Mouse (Mus musculus): ENCODE measurements at regions not wholly inside any gene's neighbourhood (a gene's known extent, or its start where the extent isn't known, plus 50 kb on each side); places are given as distances from the start of the nearest gene placed in this dataset.

DNA sequence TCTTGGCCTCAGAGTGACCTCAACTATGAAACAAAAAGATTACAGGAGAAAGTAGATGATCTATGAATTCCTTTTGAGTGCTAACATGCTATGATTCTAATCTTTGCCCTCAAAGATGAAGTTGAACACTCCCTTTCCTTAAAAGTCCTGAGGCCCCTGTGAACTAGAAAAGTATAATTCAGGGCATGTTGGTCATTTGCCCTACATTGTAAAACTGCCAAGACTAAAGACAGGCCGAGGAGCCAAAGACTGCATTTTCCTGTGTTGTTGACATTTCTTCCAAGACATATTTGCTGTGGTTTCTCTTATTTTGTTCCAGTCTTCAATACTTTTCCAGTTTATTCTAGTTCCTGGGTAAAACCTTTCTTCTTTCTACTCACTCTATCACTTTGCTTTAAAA, 159.9 kb upstream of the Nt5c1b start:
- no peaks in the 10 kb centered on the region for H3K27me3 ChIP-seq (replicated peaks; ENCODE audit: control insufficient read depth, insufficient read depth, low read length)
- no peaks in the 10 kb centered on the region for H3K4me1 ChIP-seq (ENCODE audit: control insufficient read depth, insufficient read depth, low read length)
- 20% methylated on average over 1 of the region's 1 CpGs for WGBS
- no peak for TF ChIP-seq POLR2A (IDR thresholded peaks at IDR 0.05; ENCODE audit: low read depth, low read length)
- TF ChIP-seq CTCF (conservative IDR thresholded peaks at IDR 0.05; ENCODE audit: insufficient read depth, insufficient read length, low read depth, low read length) = no peak
- no peak overlapping the region for H3K27ac ChIP-seq (ENCODE audit: insufficient read depth, low read depth, low read length)
- H3K36me3 ChIP-seq (ENCODE audit: control insufficient read depth, insufficient read depth, low read length) = no peaks in the 10 kb centered on the region
- no peak overlapping the region for H3K4me3 ChIP-seq (ENCODE audit: insufficient read depth, low read depth, low read length)
- DNase-seq = peak; percentile 6

DNA sequence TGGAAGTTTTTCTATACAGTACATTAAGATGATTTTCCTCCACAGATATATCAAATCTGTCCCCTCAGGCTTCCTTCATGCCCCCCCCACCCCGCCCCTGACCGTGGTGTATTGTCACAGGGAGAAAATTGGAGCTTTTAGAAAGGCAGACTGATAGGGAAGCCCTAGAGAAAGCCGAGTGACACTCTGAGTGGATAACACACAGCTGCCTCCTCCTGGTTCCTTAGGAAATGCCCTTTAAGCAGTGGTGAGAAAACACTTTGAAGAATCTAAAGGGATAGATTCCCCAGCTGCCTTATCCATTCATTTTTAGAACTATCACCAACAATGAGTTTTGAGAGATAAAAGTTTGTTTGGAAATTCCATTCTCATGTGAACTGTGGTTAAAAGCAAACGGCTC, 147.0 kb upstream of the Nt5c1b start:
- TF ChIP-seq POLR2A (IDR thresholded peaks at IDR 0.05; ENCODE audit: low read depth, low read length) (no peak), CTCF (conservative IDR thresholded peaks at IDR 0.05; ENCODE audit: insufficient read depth, insufficient read length, low read depth, low read length) (no peak)
- no peak overlapping the region for H3K27ac ChIP-seq (ENCODE audit: insufficient read depth, low read depth, low read length)
- no peaks in the 10 kb centered on the region for H3K27me3 ChIP-seq (replicated peaks; ENCODE audit: control insufficient read depth, insufficient read depth, low read length)
- H3K4me3 ChIP-seq (ENCODE audit: insufficient read depth, low read depth, low read length) = no peak overlapping the region
- WGBS = 11% methylated on average over 4 of the region's 4 CpGs
- H3K4me1 ChIP-seq (ENCODE audit: control insufficient read depth, insufficient read depth, low read length) = no peaks in the 10 kb centered on the region
- no peaks in the 10 kb centered on the region for H3K36me3 ChIP-seq (ENCODE audit: control insufficient read depth, insufficient read depth, low read length)
- DNase-seq = peak; percentile 12

DNA sequence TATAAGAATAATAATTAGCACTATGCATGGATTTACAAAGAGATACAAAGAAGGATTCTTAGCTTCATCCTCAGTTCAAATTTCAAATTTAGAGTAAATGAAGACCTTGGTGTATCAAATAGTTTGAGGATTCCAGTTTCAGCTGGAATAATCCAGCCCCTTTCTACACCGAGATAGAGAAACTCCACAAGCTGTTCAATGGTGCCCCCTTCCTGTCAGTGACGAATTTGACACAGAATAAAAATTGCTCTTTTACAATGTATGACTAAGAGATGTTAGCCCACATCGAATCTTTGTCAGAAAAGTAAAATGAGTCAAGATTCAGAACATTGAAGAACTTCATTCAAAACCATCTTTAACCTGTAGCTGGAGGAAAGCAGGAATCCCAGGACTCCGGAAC, 145.9 kb upstream of the Nt5c1b start:
- H3K27ac ChIP-seq (ENCODE audit: insufficient read depth, low read depth, low read length) = no peak overlapping the region
- no peaks in the 10 kb centered on the region for H3K4me1 ChIP-seq (ENCODE audit: control insufficient read depth, insufficient read depth, low read length)
- no peaks in the 10 kb centered on the region for H3K27me3 ChIP-seq (replicated peaks; ENCODE audit: control insufficient read depth, insufficient read depth, low read length)
- no peak overlapping the region for H3K4me3 ChIP-seq (ENCODE audit: insufficient read depth, low read depth, low read length)
- peak; percentile 46 for DNase-seq
- TF ChIP-seq CTCF (conservative IDR thresholded peaks at IDR 0.05; ENCODE audit: insufficient read depth, insufficient read length, low read depth, low read length) (no peak), POLR2A (IDR thresholded peaks at IDR 0.05; ENCODE audit: low read depth, low read length) (no peak)
- WGBS = 23% methylated on average over 4 of the region's 4 CpGs
- H3K36me3 ChIP-seq (ENCODE audit: control insufficient read depth, insufficient read depth, low read length) = no peaks in the 10 kb centered on the region

DNA sequence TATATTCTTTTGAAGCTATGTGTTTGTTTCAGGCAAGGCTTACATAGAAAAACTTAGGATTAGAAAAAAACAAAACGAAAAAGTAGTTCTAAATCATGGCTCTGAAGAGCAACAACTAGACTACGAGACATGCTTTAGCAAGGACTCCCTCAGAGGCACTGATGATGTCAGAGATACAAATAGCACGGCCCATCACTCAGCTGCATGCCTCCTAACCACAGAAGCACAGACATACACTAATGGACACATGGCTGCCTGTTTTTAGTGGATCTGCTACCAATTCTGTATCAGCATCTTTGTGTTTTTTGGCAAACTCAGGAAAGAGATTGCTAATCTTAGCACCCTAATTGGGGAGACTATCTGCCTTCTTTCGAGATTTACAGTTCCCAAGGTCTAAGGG, 138.6 kb upstream of the Nt5c1b start:
- DNase-seq = no peak
- TF ChIP-seq CTCF (conservative IDR thresholded peaks at IDR 0.05; ENCODE audit: insufficient read depth, insufficient read length, low read depth, low read length) (no peak), POLR2A (IDR thresholded peaks at IDR 0.05; ENCODE audit: low read depth, low read length) (no peak)
- no peaks in the 10 kb centered on the region for H3K4me1 ChIP-seq (ENCODE audit: control insufficient read depth, insufficient read depth, low read length)
- no peaks in the 10 kb centered on the region for H3K27me3 ChIP-seq (replicated peaks; ENCODE audit: control insufficient read depth, insufficient read depth, low read length)
- 24% methylated on average over 4 of the region's 4 CpGs for whole genome bisulfite sequencing
- no peak overlapping the region for H3K4me3 ChIP-seq (ENCODE audit: insufficient read depth, low read depth, low read length)
- no peak overlapping the region for H3K27ac ChIP-seq (ENCODE audit: insufficient read depth, low read depth, low read length)
- no peaks in the 10 kb centered on the region for H3K36me3 ChIP-seq (ENCODE audit: control insufficient read depth, insufficient read depth, low read length)

DNA sequence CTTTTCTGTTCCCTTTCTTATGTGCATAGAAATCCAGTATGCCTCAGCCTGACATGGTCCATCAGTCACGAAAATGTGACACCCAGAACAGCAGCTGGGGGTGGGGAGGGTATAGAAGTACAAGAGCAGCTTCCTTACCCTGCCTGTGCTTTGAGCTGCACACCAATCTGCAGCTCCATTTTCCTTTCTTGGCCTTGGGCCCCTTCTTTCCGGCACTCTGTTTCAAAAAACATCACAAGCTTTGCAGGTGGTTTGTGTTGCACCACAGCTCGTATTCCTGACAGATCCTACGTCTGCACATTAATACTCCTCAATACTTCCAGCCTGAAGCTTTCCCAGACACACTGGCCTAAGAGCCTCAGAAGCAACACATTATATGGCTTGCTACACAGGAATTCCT, 138.1 kb upstream of the Nt5c1b start:
- H3K4me3 ChIP-seq (ENCODE audit: insufficient read depth, low read depth, low read length) = no peak overlapping the region
- H3K27me3 ChIP-seq (replicated peaks; ENCODE audit: control insufficient read depth, insufficient read depth, low read length) = no peaks in the 10 kb centered on the region
- H3K4me1 ChIP-seq (ENCODE audit: control insufficient read depth, insufficient read depth, low read length) = no peaks in the 10 kb centered on the region
- H3K27ac ChIP-seq (ENCODE audit: insufficient read depth, low read depth, low read length) = no peak overlapping the region
- TF ChIP-seq CTCF (conservative IDR thresholded peaks at IDR 0.05; ENCODE audit: insufficient read depth, insufficient read length, low read depth, low read length) = no peak
- no peak for TF ChIP-seq POLR2A (IDR thresholded peaks at IDR 0.05; ENCODE audit: low read depth, low read length)
- no peaks in the 10 kb centered on the region for H3K36me3 ChIP-seq (ENCODE audit: control insufficient read depth, insufficient read depth, low read length)
- 24% methylated on average over 4 of the region's 4 CpGs for WGBS
- DNase-seq = no peak

DNA sequence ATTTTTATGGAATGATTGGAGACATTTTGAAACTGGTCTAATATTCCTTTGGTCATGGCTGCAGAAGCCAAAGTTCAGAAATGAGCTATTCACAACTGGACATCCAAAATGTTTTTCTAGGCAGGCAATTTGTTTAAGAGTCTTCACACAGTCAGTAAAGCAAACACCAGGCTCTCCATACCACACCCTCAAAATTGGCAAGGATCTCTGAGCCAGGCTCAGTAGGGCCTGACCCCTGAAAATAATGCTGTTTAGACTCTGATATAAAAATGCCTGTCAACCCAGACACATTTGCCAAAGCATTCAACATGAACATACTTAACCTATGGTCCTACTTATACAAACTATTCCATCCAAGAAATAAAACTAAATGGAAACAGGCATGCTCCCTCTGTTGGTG, 121.7 kb upstream of the Nt5c1b start:
- DNase-seq = no peak
- H3K36me3 ChIP-seq (ENCODE audit: control insufficient read depth, insufficient read depth, low read length) = no peaks in the 10 kb centered on the region
- H3K27me3 ChIP-seq (replicated peaks; ENCODE audit: control insufficient read depth, insufficient read depth, low read length) = no peaks in the 10 kb centered on the region
- no peak overlapping the region for H3K4me3 ChIP-seq (ENCODE audit: insufficient read depth, low read depth, low read length)
- H3K4me1 ChIP-seq (ENCODE audit: control insufficient read depth, insufficient read depth, low read length) = no peaks in the 10 kb centered on the region
- TF ChIP-seq POLR2A (IDR thresholded peaks at IDR 0.05; ENCODE audit: low read depth, low read length) (no peak), CTCF (conservative IDR thresholded peaks at IDR 0.05; ENCODE audit: insufficient read depth, insufficient read length, low read depth, low read length) (no peak)
- H3K27ac ChIP-seq (ENCODE audit: insufficient read depth, low read depth, low read length) = no peak overlapping the region

DNA sequence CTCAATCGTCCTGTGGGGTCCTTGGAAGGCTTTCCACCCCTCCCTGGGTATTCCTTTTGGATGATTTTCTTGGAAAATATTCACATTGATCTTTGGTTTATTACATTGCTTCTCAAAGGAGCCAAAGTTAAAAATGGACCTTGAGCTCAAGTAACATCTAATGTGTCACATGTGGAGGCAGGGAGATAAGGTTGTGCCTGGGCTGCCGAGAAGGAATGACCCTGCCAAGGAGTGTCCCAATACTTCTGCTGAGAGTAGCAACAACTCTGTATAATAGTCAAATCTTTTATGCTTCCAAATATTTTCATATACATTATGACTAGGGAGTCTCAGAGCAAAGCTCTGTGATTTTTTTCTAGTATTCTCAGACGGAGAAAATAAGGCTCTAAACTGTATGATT, 113.4 kb upstream of the Nt5c1b start:
- WGBS = 52% methylated on average over 3 of the region's 3 CpGs
- H3K4me3 ChIP-seq (ENCODE audit: insufficient read depth, low read depth, low read length) = no peak overlapping the region
- no peaks in the 10 kb centered on the region for H3K4me1 ChIP-seq (ENCODE audit: control insufficient read depth, insufficient read depth, low read length)
- no peak for DNase-seq
- H3K27ac ChIP-seq (ENCODE audit: insufficient read depth, low read depth, low read length) = no peak overlapping the region
- TF ChIP-seq POLR2A (IDR thresholded peaks at IDR 0.05; ENCODE audit: low read depth, low read length) = no peak
- no peak for TF ChIP-seq CTCF (conservative IDR thresholded peaks at IDR 0.05; ENCODE audit: insufficient read depth, insufficient read length, low read depth, low read length)
- no peaks in the 10 kb centered on the region for H3K27me3 ChIP-seq (replicated peaks; ENCODE audit: control insufficient read depth, insufficient read depth, low read length)
- H3K36me3 ChIP-seq (ENCODE audit: control insufficient read depth, insufficient read depth, low read length) = no peaks in the 10 kb centered on the region

DNA sequence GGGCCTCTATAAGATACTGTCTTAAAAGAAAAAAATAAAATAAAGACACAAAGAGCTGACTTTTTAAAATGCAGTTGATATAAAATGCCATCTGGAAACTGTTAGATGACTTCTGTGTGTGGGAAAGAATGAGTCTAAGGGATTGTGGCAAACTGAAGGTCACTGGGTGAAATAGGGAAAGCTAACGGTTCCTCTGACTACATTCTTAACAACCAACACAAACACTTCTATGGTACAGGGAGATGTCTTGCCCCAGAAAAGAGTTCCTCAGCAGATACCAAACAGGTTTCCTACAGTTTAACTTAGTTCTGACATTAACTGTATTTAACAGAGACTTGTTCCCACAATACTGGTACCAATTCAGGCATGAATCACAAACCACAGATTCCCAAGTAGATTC, 103.6 kb upstream of the Nt5c1b start:
- Histone ChIP-seq H3K36me3 (ENCODE audit: control insufficient read depth, insufficient read depth, low read length) (no peaks in the 10 kb centered on the region), H3K27me3 (replicated peaks; ENCODE audit: control insufficient read depth, insufficient read depth, low read length) (no peaks in the 10 kb centered on the region), H3K27ac (ENCODE audit: insufficient read depth, low read depth, low read length) (no peak overlapping the region), H3K4me1 (ENCODE audit: control insufficient read depth, insufficient read depth, low read length) (no peaks in the 10 kb centered on the region), H3K4me3 (ENCODE audit: insufficient read depth, low read depth, low read length) (no peak overlapping the region)
- TF ChIP-seq POLR2A (IDR thresholded peaks at IDR 0.05; ENCODE audit: low read depth, low read length) = no peak
- TF ChIP-seq CTCF (conservative IDR thresholded peaks at IDR 0.05; ENCODE audit: insufficient read depth, insufficient read length, low read depth, low read length) = no peak
- DNase-seq = no peak
- WGBS = 80% methylated on average over 1 of the region's 1 CpGs
